Mouse (Mus musculus): Measurements from ENCODE around the gene Gm10645.

GRCm38 (mm10) chr8:83215065-83215464, 49.1 kb upstream of the Gm10645 start:
- TF ChIP-seq CTCF (IDR thresholded peaks at IDR 0.05; ENCODE audit: extremely low read depth, insufficient read depth, insufficient read length, insufficient replicate concordance) (no peak), POLR2A (IDR thresholded peaks at IDR 0.05; ENCODE audit: low read depth, low read length) (no peak)

Measured in spleen, adult 2 months (tissue).